Comparison of ENCODE assay signal across 8 mouse cellular contexts in genomic region chr13:55171517-55172335, GRCm38 (mm10). TPM values are rescaled to one million over a fixed set of nuclear protein-coding genes. Genes with fewer than 3 reads are reported as not detected.
DNase-seq lines count a peak whose midpoint lies in the region; ATAC-seq and TF ChIP-seq lines count a peak whose summit lies in the region.

No protein-coding gene starts in this region.

- no peak for TF ChIP-seq POLR2A in spleen, adult 2 months (IDR thresholded peaks at IDR 0.05; ENCODE audit: low read depth, low read length)

- H3K4me2 ChIP-seq in forebrain, postnatal 0 days (ENCODE audit: low read depth): peak overlapping the region; percentile 25; the same call in 1 of the 2 replicates

- no peaks in the 10 kb centered on the region for H3K36me3 ChIP-seq in spleen, adult 2 months (ENCODE audit: control insufficient read depth, insufficient read depth, low read length)
- no peaks in the 10 kb centered on the region for H3K36me3 ChIP-seq in forebrain, postnatal 0 days (ENCODE audit: insufficient read depth)
- no peaks in the 10 kb centered on the region for H3K36me3 ChIP-seq in hindbrain, embryonic 10.5 days

- H3K4me3 ChIP-seq in spleen, adult 2 months (ENCODE audit: extremely low read depth, insufficient read depth, insufficient read length): no peak overlapping the region
- no peak overlapping the region for H3K4me3 ChIP-seq in forebrain, postnatal 0 days (ENCODE audit: low read depth, low read length)
- peak overlapping the region; percentile 36 for H3K4me3 ChIP-seq in hindbrain, embryonic 10.5 days

- WGBS in spleen, adult 2 months: 46% methylated on average over 26 of the region's 26 CpGs
- WGBS in forebrain, postnatal 0 days: 14% methylated on average over 26 of the region's 26 CpGs
- WGBS in hindbrain, embryonic 10.5 days: 16% methylated on average over 26 of the region's 26 CpGs

- H3K27me3 ChIP-seq in spleen, adult 2 months (ENCODE audit: control insufficient read depth, insufficient read depth, low read length): peaks cover 2% of the 10 kb centered on the region; the same call in 1 of the 2 replicates
- no peaks in the 10 kb centered on the region for H3K27me3 ChIP-seq in forebrain, postnatal 0 days (ENCODE audit: insufficient read depth, low read length)
- H3K27me3 ChIP-seq in hindbrain, embryonic 10.5 days (ENCODE audit: insufficient read depth, poor library complexity, severe bottlenecking): peaks cover 15% of the 10 kb centered on the region

- intact Hi-C loops in left cerebral cortex, postnatal 10 days (cut with DNase I): loop anchor here (10.0 kb wide), 1 partner anchor 457 kb away; no protein-coding TSS in a partner anchor

- DNase-seq in spleen, adult 2 months (ENCODE audit: low read depth in 1 of 2, low spot score in 2 of 2): no peak
- no peak for DNase-seq in spleen, postnatal 10 days (ENCODE audit: low spot score in 2 of 2)
- DNase-seq in forebrain, postnatal 0 days: peak; percentile 70
- peak; percentile 52 for DNase-seq in hindbrain, embryonic 10.5 days (ENCODE audit: low spot score)
- peak; percentile 57 to 75 for DNase-seq in left cerebral cortex, postnatal 10 days (ENCODE audit: extremely low spot score in 1 of 2, low spot score in 2 of 2)
- peak; percentile 65 for DNase-seq in lung, postnatal 36 days
- peak; percentile 50 for DNase-seq in right cerebral cortex, postnatal 25 days

- H3K4me1 ChIP-seq in spleen, adult 2 months (ENCODE audit: control insufficient read depth, insufficient read depth, insufficient read length): no peaks in the 10 kb centered on the region
- H3K4me1 ChIP-seq in forebrain, postnatal 0 days (ENCODE audit: insufficient read depth): peaks cover 7% of the 10 kb centered on the region; the same call in 1 of the 2 replicates
- peaks cover 45% of the 10 kb centered on the region for H3K4me1 ChIP-seq in hindbrain, embryonic 10.5 days (replicated peaks)

- peak; percentile 87 for ATAC-seq in forebrain, postnatal 0 days
- ATAC-seq in CD4-positive, CD25-positive, alpha-beta regulatory T cell, adult 4 months: no peak

- H3K27ac ChIP-seq in spleen, adult 2 months (ENCODE audit: insufficient read depth, low read length): peak overlapping the region; percentile 12; the same call in 1 of the 2 replicates
- peak overlapping the region; percentile 71 for H3K27ac ChIP-seq in forebrain, postnatal 0 days (ENCODE audit: low read depth, low read length)
- H3K27ac ChIP-seq in hindbrain, embryonic 10.5 days: peak overlapping the region; percentile 83

- no peaks in the 10 kb centered on the region for H3K9me3 ChIP-seq in forebrain, postnatal 0 days (ENCODE audit: low read length)
- H3K9me3 ChIP-seq in hindbrain, embryonic 10.5 days: no peaks in the 10 kb centered on the region

- 0 out of 2 replicates have a peak overlapping the region, but pooled peaks have one; percentile 10 for H3K9ac ChIP-seq in forebrain, postnatal 0 days

- TF ChIP-seq CTCF in spleen, adult 2 months (IDR thresholded peaks at IDR 0.05; ENCODE audit: extremely low read depth, insufficient read depth, insufficient read length, insufficient replicate concordance): no peak
- TF ChIP-seq CTCF in forebrain, postnatal 0 days (IDR thresholded peaks at IDR 0.05; ENCODE audit: low read depth): no peak

RNA-seq across cellular contexts. Expression of gene Fgfr4, which starts 19.3 kb away (rescaled TPM):
- polyA plus RNA-seq in spleen, adult 2 months (2012; rRNA removed): 8.4 and 12.0 TPM in 2 replicates
- total RNA-seq in forebrain, postnatal 0 days (2014; rRNA removed): 0.08 and 0.19 TPM in 2 replicates
- polyA plus RNA-seq in forebrain, postnatal 0 days (2015; fragmentation: Nextera tagmentation; extraction: Ambion mirVana): 0.33 and 0.40 TPM in 2 replicates
- polyA plus RNA-seq in hindbrain, embryonic 10.5 days (2016; fragmentation: Nextera tagmentation; extraction: Ambion mirVana): 0.67 and 1.3 TPM in 2 replicates
- 1 to 10 TPM in 1 of 2 experiments, under 1 TPM in 1; 0.64 to 1.3 TPM for total RNA-seq in left cerebral cortex, postnatal 10 days (2021)
- polyA plus RNA-seq in CD4-positive, CD25-positive, alpha-beta regulatory T cell, adult 4 months (2017; shearing (Covaris generic)): not detected

RNA-seq across cellular contexts. Expression of gene Nsd1, which starts 37.9 kb away (rescaled TPM):
- polyA plus RNA-seq in spleen, adult 2 months (2012; rRNA removed): 16.1 and 17.8 TPM in 2 replicates
- 81.2 and 104 TPM in 2 replicates for total RNA-seq in forebrain, postnatal 0 days (2014; rRNA removed)
- 37.5 and 48.2 TPM in 2 replicates for polyA plus RNA-seq in forebrain, postnatal 0 days (2015; fragmentation: Nextera tagmentation; extraction: Ambion mirVana)
- polyA plus RNA-seq in hindbrain, embryonic 10.5 days (2016; fragmentation: Nextera tagmentation; extraction: Ambion mirVana): 69.3 and 73.9 TPM in 2 replicates
- 100 to 1,000 TPM; 141 to 149 TPM for total RNA-seq in left cerebral cortex, postnatal 10 days (2021)
- 10 to 100 TPM; 63.0 to 64.6 TPM for polyA plus RNA-seq in CD4-positive, CD25-positive, alpha-beta regulatory T cell, adult 4 months (2017; shearing (Covaris generic))

RNA-seq across cellular contexts. Expression of gene Gm17617, which starts 38.4 kb away (rescaled TPM):
- not detected in 2 replicates for polyA plus RNA-seq in spleen, adult 2 months (2012; rRNA removed)
- total RNA-seq in forebrain, postnatal 0 days (2014; rRNA removed): not detected in 2 replicates
- not detected in 2 replicates for polyA plus RNA-seq in forebrain, postnatal 0 days (2015; fragmentation: Nextera tagmentation; extraction: Ambion mirVana)
- not detected in 2 replicates for polyA plus RNA-seq in hindbrain, embryonic 10.5 days (2016; fragmentation: Nextera tagmentation; extraction: Ambion mirVana)
- not detected for total RNA-seq in left cerebral cortex, postnatal 10 days (2021)
- polyA plus RNA-seq in CD4-positive, CD25-positive, alpha-beta regulatory T cell, adult 4 months (2017; shearing (Covaris generic)): not detected

Comparison
In these comparisons a context has a peak if more than half of its experiments do, and no peak if none do; other contexts are left out.
1. DNase-seq: peak in forebrain, postnatal 0 days (single experiment), hindbrain, embryonic 10.5 days (single experiment), left cerebral cortex, postnatal 10 days (2 of 2), lung, postnatal 36 days (single experiment) and right cerebral cortex, postnatal 25 days (single experiment); none in spleen, adult 2 months (0 of 2) and spleen, postnatal 10 days (0 of 2).
2. H3K27ac ChIP-seq: peak in every context shown above with its lines; median percentile 83 in hindbrain, embryonic 10.5 days; 71 in forebrain, postnatal 0 days; 12 in spleen, adult 2 months.